Mouse (Mus musculus): Measurements from ENCODE around the gene Carm1.

Carm1 gene

GRCm38 (mm10) chr9:21614864-21615616 is 68.3 kb downstream of the Carm1 start:
- DNase-seq (ENCODE audit: low spot score in 2 of 2): no peak

GRCm38 (mm10) chr9:21615617-21616231 is 69.0 kb downstream of the Carm1 start, which contains the start of gene Smarca4:
Smarca4 (plus strand) TSS chr9:21616169.
- peak; percentile 99 to 100 for DNase-seq (ENCODE audit: low spot score in 2 of 2)

DNA sequence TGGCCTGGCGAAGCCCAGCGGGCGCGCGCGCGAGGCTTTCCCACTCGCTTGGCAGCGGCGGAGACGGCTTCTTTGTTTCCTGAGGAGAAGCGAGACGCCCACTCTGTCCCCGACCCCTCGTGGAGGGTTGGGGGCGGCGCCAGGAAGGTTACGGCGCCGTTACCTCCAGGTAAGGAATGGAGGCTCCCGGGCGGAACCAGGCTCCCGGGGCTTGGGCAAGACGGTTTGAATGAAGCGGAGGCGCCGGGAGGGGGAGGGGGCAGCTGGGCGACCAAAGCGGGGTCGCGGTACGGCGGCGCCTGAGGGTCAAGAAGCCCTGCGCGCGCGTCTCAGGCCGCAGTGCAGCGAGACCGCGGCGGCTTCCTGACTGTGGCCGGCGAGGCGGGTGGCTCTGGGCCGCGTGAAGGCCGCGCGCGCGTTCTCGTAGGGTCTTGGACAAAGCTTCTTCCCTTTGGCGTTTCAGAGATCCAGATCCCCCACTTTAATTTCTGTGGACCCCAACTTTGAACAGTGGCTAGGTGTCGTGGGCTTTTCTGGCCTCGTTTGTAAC is 69.6 kb downstream of the Carm1 start:
- peak; percentile 78 to 85 for DNase-seq (ENCODE audit: low spot score in 2 of 2)

DNA sequence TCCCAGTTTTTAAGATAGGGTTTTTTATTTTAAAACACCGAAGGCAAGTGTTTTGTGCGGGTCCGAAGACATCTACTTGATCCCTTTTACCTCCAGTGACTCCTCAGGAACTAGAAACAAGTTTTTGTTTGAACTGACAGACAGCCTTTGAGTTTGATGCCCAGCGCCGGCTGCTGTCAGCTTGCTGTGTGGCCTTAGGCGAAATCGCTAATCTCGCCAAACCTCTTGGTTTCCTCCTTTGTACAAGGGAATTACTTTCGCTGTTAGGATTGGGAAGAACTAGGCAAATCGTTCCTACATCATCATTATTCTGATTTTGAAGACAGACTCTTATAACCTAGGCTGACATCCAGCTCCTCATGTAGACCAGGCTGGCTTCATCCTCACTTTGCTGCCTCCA is 70.4 kb downstream of the Carm1 start:
- DNase-seq (ENCODE audit: low spot score in 2 of 2): no peak

DNA sequence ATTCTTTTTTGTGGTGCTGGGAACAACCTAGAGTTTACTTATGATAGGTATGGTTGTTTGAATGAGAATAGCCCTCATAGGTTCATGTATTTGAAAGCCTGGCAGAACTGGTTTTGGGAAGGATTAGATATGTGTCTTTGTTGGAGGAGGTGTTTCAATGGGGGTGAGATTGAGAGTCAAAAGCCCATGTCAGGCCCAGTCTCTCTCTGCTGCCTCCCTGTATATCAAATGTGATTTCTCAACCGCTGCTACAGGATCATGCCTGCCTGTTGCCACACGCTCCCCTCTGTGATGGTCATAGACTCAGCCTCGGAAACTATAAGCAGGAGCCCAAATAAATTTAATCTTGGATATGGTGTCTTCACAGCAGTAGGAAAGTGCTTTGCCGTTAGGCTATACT is 73.5 kb downstream of the Carm1 start:
- no peak for DNase-seq (ENCODE audit: low spot score in 2 of 2)

- no peak for DNase-seq (ENCODE audit: low spot score in 2 of 2)
These were observed 76.0 kb downstream of the Carm1 start for GRCm38 (mm10) chr9:21622676-21623075.

- DNase-seq (ENCODE audit: low spot score in 2 of 2): no peak
These were observed 78.9 kb downstream of the Carm1 start for GRCm38 (mm10) chr9:21625342-21626339.

GRCm38 (mm10) chr9:21626571-21626970 is 79.9 kb downstream of the Carm1 start:
- no peak for DNase-seq (ENCODE audit: low spot score in 2 of 2)

GRCm38 (mm10) chr9:21627145-21627795 is 80.6 kb downstream of the Carm1 start:
- no peak for DNase-seq (ENCODE audit: low spot score in 2 of 2)

DNA sequence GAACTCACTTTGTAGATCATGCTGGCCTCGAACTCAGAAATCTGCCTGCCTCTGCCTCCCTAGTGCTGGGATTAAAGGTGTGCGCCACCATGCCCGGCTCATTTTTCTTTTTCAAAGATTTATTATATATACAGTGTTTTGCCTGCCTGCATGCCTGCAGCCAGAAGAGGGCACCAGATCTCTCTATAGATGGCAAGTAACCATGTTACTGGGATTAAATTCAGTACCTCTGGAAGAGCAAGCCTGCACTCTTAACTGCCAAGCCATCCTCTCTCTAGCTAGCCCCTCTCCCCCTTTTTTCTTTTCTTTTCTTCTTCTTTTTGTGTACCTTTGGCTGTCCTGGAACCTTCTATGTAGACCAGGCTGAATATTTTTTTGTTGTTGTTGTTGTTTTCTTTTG is 84.0 kb downstream of the Carm1 start:
- peak; percentile 42 to 43 for DNase-seq (ENCODE audit: low spot score in 2 of 2)

- DNase-seq (ENCODE audit: low spot score in 2 of 2): no peak
These were observed 86.4 kb downstream of the Carm1 start for GRCm38 (mm10) chr9:21633106-21633505.

- DNase-seq (ENCODE audit: low spot score in 2 of 2): no peak
These were observed 88.9 kb downstream of the Carm1 start for GRCm38 (mm10) chr9:21635639-21636038.

DNA sequence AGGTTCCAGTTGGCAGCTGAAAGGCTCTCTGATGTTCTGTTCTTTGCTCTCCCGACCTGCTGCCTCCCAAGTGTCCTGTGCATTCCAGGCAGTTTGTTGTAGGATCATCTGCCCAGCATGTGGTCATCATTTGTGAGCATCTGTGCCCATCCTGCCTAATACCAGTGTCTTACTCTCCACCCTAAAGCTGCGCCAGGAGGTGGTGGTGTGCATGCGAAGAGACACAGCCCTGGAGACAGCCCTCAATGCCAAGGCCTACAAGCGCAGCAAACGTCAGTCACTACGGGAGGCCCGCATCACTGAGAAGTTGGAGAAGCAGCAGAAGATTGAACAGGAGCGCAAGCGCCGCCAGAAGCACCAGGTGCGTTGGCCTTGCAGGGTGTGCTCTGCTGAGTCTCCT is 92.3 kb downstream of the Carm1 start:
- no peak for DNase-seq (ENCODE audit: low spot score in 2 of 2)
